Mouse (Mus musculus) thymus, adult 18-20 months (tissue): ENCODE data around the gene Psip1.
A peak's percentile ranks its signal among the peaks of the same experiment; 100 is the strongest.

Source experiments
- DNase-seq, 2 experiments: peaks; one replicate each; pipeline ENCODE4 v3.0.0; 2022; ENCODE audit warnings: mixed read lengths in 2 of 2

Psip1 gene

GRCm38 (mm10) chr4:83417160-83417819 is 69.0 kb downstream of the Psip1 start, which contains the start of gene Snapc3:
TSS of gene Snapc3 (plus strand) at chr4:83417724.
- peak; percentile 91 to 93 for DNase-seq

GRCm38 (mm10) chr4:83414241-83414824 is 71.9 kb downstream of the Psip1 start:
- DNase-seq = no peak

- no peak for DNase-seq
These were observed 74.2 kb downstream of the Psip1 start for GRCm38 (mm10) chr4:83412060-83412459.

- DNase-seq = no peak
These were observed 76.3 kb downstream of the Psip1 start for GRCm38 (mm10) chr4:83409867-83410505.

GRCm38 (mm10) chr4:83407688-83408087 is 78.6 kb downstream of the Psip1 start:
- DNase-seq = no peak
